Mouse (Mus musculus): ENCODE results near the gene Abhd16b.

Gene Abhd16b

GRCm38 (mm10) chr2:181493156-181493927 lies at the start of gene Abhd16b:
Gene Abhd16b (plus strand): TSS chr2:181493206.
- peak in 1 of 2 experiments; percentile 22 for DNase-seq

- DNase-seq = no peak
Observed at GRCm38 (mm10) chr2:181452181-181452580, 40.8 kb upstream of the Abhd16b start.

- DNase-seq = no peak
Observed at GRCm38 (mm10) chr2:181453274-181453673, 39.7 kb upstream of the Abhd16b start.

- DNase-seq = no peak
Observed at GRCm38 (mm10) chr2:181455899-181456298, 37.1 kb upstream of the Abhd16b start.

- DNase-seq = peak; percentile 49 to 59
Observed at GRCm38 (mm10) chr2:181457831-181458230, 35.2 kb upstream of the Abhd16b start.

GRCm38 (mm10) chr2:181458411-181459152 lies 34.4 kb upstream of the Abhd16b start:
- DNase-seq = peak; percentile 57 to 71

GRCm38 (mm10) chr2:181459153-181459672 lies 33.8 kb upstream of the Abhd16b start, which contains the start of gene Zbtb46:
Gene Zbtb46 (minus strand): TSS chr2:181459426.
- DNase-seq = peak; percentile 94 to 96

GRCm38 (mm10) chr2:181459673-181460621 lies 33.1 kb upstream of the Abhd16b start:
- DNase-seq = peak; percentile 82 to 91

GRCm38 (mm10) chr2:181461536-181462100 lies 31.4 kb upstream of the Abhd16b start:
- DNase-seq = no peak

GRCm38 (mm10) chr2:181462604-181463003 lies 30.4 kb upstream of the Abhd16b start:
- DNase-seq = no peak

- DNase-seq = peak; percentile 74 to 85
Observed at GRCm38 (mm10) chr2:181463008-181463738, 29.8 kb upstream of the Abhd16b start.

GRCm38 (mm10) chr2:181465423-181465822 lies 27.6 kb upstream of the Abhd16b start:
- DNase-seq = no peak

- no peak for DNase-seq
Observed at GRCm38 (mm10) chr2:181470285-181470684, 22.7 kb upstream of the Abhd16b start.

- peak in 1 of 2 experiments; percentile 64 for DNase-seq
Observed at GRCm38 (mm10) chr2:181471246-181471645, 21.8 kb upstream of the Abhd16b start.

- DNase-seq = no peak
Observed at GRCm38 (mm10) chr2:181472256-181472827, 20.7 kb upstream of the Abhd16b start.

- DNase-seq = no peak
Observed at GRCm38 (mm10) chr2:181483120-181483519, 9.9 kb upstream of the Abhd16b start.

- peak; percentile 53 to 72 for DNase-seq
Observed at GRCm38 (mm10) chr2:181483562-181484318, 9.3 kb upstream of the Abhd16b start.

GRCm38 (mm10) chr2:181484456-181485233 lies 8.4 kb upstream of the Abhd16b start:
- DNase-seq = no peak

GRCm38 (mm10) chr2:181485741-181486140 lies 7.3 kb upstream of the Abhd16b start:
- no peak for DNase-seq
